Mouse (Mus musculus) lung, embryonic 14.5 days (tissue): ENCODE data around the gene Saa3. TPM values are rescaled to one million over a fixed set of nuclear protein-coding genes. Genes with fewer than 3 reads are reported as not detected.
"Not testable (repeated sequence)": the region's sequence is repeated elsewhere in the genome, so short reads cannot be mapped to it uniquely, and the experiment has no call there.

Experiments used
- ATAC-seq: fragments of 200-750 bp; cut with Nextera tagmentation; 2 replicates; pipeline ENCODE4 v1.8.0; 2017; ENCODE audit warnings: mild to moderate bottlenecking, moderate TSS enrichment, moderate library complexity; ENCODE audit not compliant: insufficient read depth
- DNase-seq: peaks from one replicate; pipeline ENCODE4 v3.0.0-alpha.2; 2015
- H3K27ac ChIP-seq: fragments of 300-500 bp; sonication (generic); 2 replicates; pipeline ENCODE4 v1.5.1; 2014; ENCODE audit warnings: low read depth, mild to moderate bottlenecking, moderate library complexity
- H3K27me3 ChIP-seq: fragments of 300-500 bp; sonication (generic); 2 replicates; pipeline ENCODE4 v1.6.1; 2014; ENCODE audit warnings: low read length, control low read depth; ENCODE audit not compliant: insufficient read depth
- H3K36me3 ChIP-seq: fragments of 300-500 bp; sonication (generic); 2 replicates; pipeline ENCODE4 v1.6.1; 2014; ENCODE audit warnings: control low read depth; ENCODE audit not compliant: insufficient read depth
- H3K4me1 ChIP-seq: fragments of 300-500 bp; sonication (generic); 2 replicates; pipeline ENCODE4 v1.6.1; 2014; ENCODE audit warnings: antibody characterized with exemption, control low read depth; ENCODE audit not compliant: insufficient read depth
- H3K4me2 ChIP-seq: fragments of 300-500 bp; sonication (generic); 2 replicates; pipeline ENCODE4 v1.6.1; 2014; ENCODE audit warnings: mild to moderate bottlenecking
- H3K4me3 ChIP-seq: fragments of 300-500 bp; sonication (generic); 2 replicates; pipeline ENCODE4 v1.5.1; 2014; ENCODE audit warnings: low read depth, low read length
- H3K9ac ChIP-seq: fragments of 300-500 bp; sonication (generic); 2 replicates; pipeline ENCODE4 v1.6.1; 2014
- H3K9me3 ChIP-seq: fragments of 300-500 bp; sonication (generic); 2 replicates; pipeline ENCODE4 v1.6.1; 2016; ENCODE audit warnings: low read depth, low read length, control low read depth
- CTCF ChIP-seq: IDR thresholded peaks from 2 replicates; pipeline ENCODE4 v1.5.1; 2016; ENCODE audit warnings: antibody characterized with exemption, low read depth
- WGBS: fragments of 180-500 bp; shearing (Covaris S2); extraction: QIAGEN DNeasy Blood & Tissue Kit; methylation state at CpG from one replicate; pipeline ENCODE4 v1.1.7; 2014; 5-methylcytosine and 5-hydroxymethylcytosine counted together
- polyA plus RNA-seq: library from polyadenylated mRNA; unstranded; fragments of >200 nt; fragmentation: Nextera tagmentation; extraction: Ambion mirVana; gene quantifications from 2 replicates; pipeline ENCODE4 v1.2.1, GENCODE M21; 2014

Saa3 gene
- polyA plus RNA-seq, 1 experiment from 2014 or later, result 0.08 TPM

- H3K9me3 ChIP-seq, result no peaks in the 10 kb centered on the region
- no peak for ATAC-seq
- WGBS, result 60% methylated on average over 6 of the region's 6 CpGs
- no peak overlapping the region for H3K4me2 ChIP-seq
- H3K4me3 ChIP-seq, result no peak overlapping the region
- peaks cover 10% of the 10 kb centered on the region; the same call in 1 of the 2 replicates for H3K4me1 ChIP-seq
- TF ChIP-seq CTCF, result no peak
- DNase-seq, result no peak
- H3K36me3 ChIP-seq, result peaks cover 13% of the 10 kb centered on the region; the same call in 1 of the 2 replicates
- no peaks in the 10 kb centered on the region for H3K27me3 ChIP-seq
- H3K9ac ChIP-seq, result no peak overlapping the region; the same call in 1 of the 2 replicates
- no peak overlapping the region for H3K27ac ChIP-seq
These were observed 3.2 kb downstream of the Saa3 start for GRCm38 (mm10) chr7:46712250-46712649.

DNA sequence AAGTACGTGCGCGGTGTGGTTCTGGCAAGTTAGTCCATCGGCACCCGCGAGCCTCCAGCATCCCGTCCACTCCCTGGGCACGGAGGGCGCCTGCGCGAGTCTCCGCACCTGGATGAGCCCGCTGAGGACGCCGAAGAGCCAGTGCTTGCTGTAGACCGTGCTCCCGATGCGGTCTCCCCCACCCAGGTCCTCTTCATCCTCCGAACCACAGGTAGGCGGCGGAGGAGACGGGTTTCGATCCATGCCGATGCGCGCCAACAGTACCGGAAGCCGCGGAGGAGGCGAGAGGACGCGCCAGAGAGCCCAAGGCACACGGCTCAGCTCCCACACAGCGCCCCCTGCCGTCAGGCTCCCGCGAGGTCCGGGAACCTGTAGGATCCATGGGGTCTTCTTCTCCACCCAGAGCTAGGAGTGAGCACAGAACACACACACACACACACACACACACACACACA is 5.1 kb downstream of the Saa3 start, which contains the start of gene Saal1:
Saal1 (minus strand) TSS at position 291 of the 455 bp plus-strand sequence.
- peak; percentile 98 for TF ChIP-seq CTCF

DNA sequence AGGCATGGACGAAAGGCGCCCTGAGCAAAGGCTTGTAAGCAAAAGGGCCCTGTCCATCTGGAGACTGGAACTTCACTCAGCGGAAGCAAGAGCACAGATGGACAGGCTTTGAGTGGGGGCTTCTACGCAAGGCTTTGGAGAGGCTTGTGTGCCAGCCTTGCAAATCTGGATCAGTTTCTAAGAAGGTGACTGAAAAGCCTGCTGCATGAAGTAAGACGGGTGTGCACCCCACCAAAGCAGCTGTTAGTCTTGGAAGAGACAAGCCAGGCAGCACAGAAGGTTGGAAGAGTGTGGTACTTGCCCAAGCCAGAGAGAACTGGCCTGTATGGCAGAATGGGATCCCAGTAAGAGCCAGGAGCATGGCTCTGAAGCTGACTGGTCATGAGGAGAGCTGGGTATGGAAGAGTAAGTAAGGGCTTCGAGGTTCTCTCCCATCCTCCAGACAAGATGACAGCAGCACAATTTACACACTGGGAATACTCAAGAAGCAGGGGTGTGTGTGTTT is 14.9 kb downstream of the Saa3 start:
- H3K4me2 ChIP-seq, result no peak overlapping the region
- H3K36me3 ChIP-seq, result peaks cover 92% of the 10 kb centered on the region
- 91% methylated on average over 6 of the region's 6 CpGs for WGBS
- H3K27ac ChIP-seq, result no peak overlapping the region
- no peak for DNase-seq
- H3K27me3 ChIP-seq, result no peaks in the 10 kb centered on the region
- no peak overlapping the region for H3K4me3 ChIP-seq
- TF ChIP-seq CTCF, result no peak
- no peaks in the 10 kb centered on the region for H3K4me1 ChIP-seq
- no peak for ATAC-seq
- no peak overlapping the region for H3K9ac ChIP-seq
- H3K9me3 ChIP-seq, result no peaks in the 10 kb centered on the region

More for the DNA sequence above, 5.1 kb downstream of the Saa3 start, which contains the start of gene Saal1:
- H3K9ac ChIP-seq, result peak within 1 kb of the TSS; percentile 95
- H3K27me3 ChIP-seq, result no peaks in the 10 kb centered on the region
- peaks cover 6% of the 10 kb centered on the region; the same call in 1 of the 2 replicates for H3K4me1 ChIP-seq
- H3K9me3 ChIP-seq, result no peaks in the 10 kb centered on the region
- peak within 1 kb of the TSS; percentile 81 for H3K4me3 ChIP-seq
- peak within 1 kb of the TSS; percentile 70 for H3K4me2 ChIP-seq
- peak within 1 kb of the TSS; percentile 88 for H3K27ac ChIP-seq
- WGBS, result under 1% methylated on average over 38 of the region's 38 CpGs
- peaks cover 30% of the 10 kb centered on the region for H3K36me3 ChIP-seq
- ATAC-seq, result peak; percentile 99
- peak; percentile 97 for DNase-seq

- no peaks in the 10 kb centered on the region for H3K27me3 ChIP-seq
- DNase-seq, result no peak
- no peak for ATAC-seq
- H3K9ac ChIP-seq, result no peak overlapping the region
- no peaks in the 10 kb centered on the region for H3K4me1 ChIP-seq
- TF ChIP-seq CTCF, result no peak
- no peaks in the 10 kb centered on the region for H3K9me3 ChIP-seq
- no peak overlapping the region for H3K4me3 ChIP-seq
- H3K36me3 ChIP-seq, result peaks cover 70% of the 10 kb centered on the region
- WGBS, result 59% methylated on average over 1 of the region's 1 CpGs
- H3K4me2 ChIP-seq, result no peak overlapping the region
- no peak overlapping the region for H3K27ac ChIP-seq
These were observed 18.7 kb downstream of the Saa3 start for GRCm38 (mm10) chr7:46696754-46697153.

GRCm38 (mm10) chr7:46686827-46687226 is 28.7 kb downstream of the Saa3 start:
- Histone ChIP-seq H3K27ac (no peak overlapping the region), H3K36me3 (peaks cover 38% of the 10 kb centered on the region), H3K9me3 (no peaks in the 10 kb centered on the region), H3K27me3 (no peaks in the 10 kb centered on the region), H3K4me2 (no peak overlapping the region), H3K4me3 (no peak overlapping the region), H3K4me1 (no peaks in the 10 kb centered on the region), H3K9ac (no peak overlapping the region)
- WGBS, result 84% methylated on average over 5 of the region's 5 CpGs
- ATAC-seq (no peak), DNase-seq (no peak)
- no peak for TF ChIP-seq CTCF

DNA sequence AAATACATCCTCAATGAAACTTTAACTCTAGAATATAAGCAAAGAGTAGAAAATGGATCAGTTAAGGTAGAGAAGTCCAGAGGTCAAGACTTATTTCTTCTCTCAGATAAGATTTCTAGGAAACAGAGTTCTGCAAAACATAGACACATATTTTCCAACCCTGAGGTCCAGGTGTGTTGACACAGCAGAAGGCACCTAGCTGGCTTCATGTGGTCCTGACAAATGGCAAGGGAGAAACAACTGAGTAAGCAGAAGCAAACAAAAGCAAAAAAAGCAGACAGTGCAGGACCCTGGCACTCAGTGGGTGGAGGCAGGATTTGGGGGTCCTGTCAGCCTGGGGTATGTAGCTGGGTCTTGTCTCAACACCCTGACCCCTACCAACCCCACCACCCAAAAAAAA is 34.8 kb downstream of the Saa3 start:
- Histone ChIP-seq H3K4me2 (no peak overlapping the region), H3K27ac (no peak overlapping the region), H3K27me3 (no peaks in the 10 kb centered on the region), H3K4me1 (no peaks in the 10 kb centered on the region), H3K36me3 (no peaks in the 10 kb centered on the region), H3K9me3 (no peaks in the 10 kb centered on the region), H3K9ac (no peak overlapping the region), H3K4me3 (no peak overlapping the region)
- TF ChIP-seq CTCF, result no peak
- DNase-seq (no peak), ATAC-seq (no peak)

DNA sequence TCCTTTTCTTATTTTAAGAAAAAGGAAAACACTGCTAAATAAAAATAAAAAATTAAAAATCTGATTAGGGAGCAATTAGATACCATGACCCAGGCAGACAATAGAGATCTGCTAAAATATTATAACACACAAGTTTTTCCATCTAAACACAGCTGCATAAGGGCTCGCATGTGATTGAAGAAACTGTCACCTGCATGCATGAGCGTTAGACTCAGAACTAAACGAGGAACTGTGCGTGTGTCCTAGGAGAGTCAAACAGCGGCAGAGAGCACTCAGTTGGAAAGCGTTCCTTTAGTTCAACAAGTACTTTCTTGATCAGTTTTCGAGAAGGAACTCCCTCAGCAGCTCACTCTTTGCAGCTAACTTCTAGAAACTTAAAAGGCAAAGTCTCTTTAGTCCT is 36.5 kb downstream of the Saa3 start:
- not testable (repeated sequence) for H3K4me1 ChIP-seq, H3K9me3 ChIP-seq, DNase-seq, H3K4me3 ChIP-seq, H3K27me3 ChIP-seq, H3K9ac ChIP-seq, H3K36me3 ChIP-seq, H3K4me2 ChIP-seq, ATAC-seq, H3K27ac ChIP-seq
- 74% methylated on average over 7 of the region's 7 CpGs for WGBS
